Mouse (Mus musculus): ENCODE measurements around the gene Fhit. TPM values are rescaled to one million over a fixed set of nuclear protein-coding genes. Genes with fewer than 3 reads are reported as not detected.

The Fhit gene
- polyA plus RNA-seq, 1 experiment from 2014 or later, result 1.7 TPM

GRCm38 (mm10) chr14:9658445-9658844, 1503.4 kb downstream of the Fhit start:
- DNase-seq (ENCODE audit: low spot score) (no peak), ATAC-seq (ENCODE audit: insufficient number of reproducible peaks, low FRiP score, low TSS enrichment, low read depth) (no peak)
- Histone ChIP-seq H3K4me1 (ENCODE audit: control insufficient read depth, insufficient read depth, low read length) (no peaks in the 10 kb centered on the region), H3K4me3 (ENCODE audit: low read depth, low read length) (no peak overlapping the region), H3K27ac (replicated peaks; ENCODE audit: low read depth, low read length) (no peak overlapping the region), H3K4me2 (ENCODE audit: low read depth, severe bottlenecking) (no peak overlapping the region), H3K36me3 (ENCODE audit: control insufficient read depth, insufficient read depth, low read length) (no peaks in the 10 kb centered on the region), H3K27me3 (ENCODE audit: control insufficient read depth, insufficient read depth, low read length) (no peaks in the 10 kb centered on the region), H3K9me3 (ENCODE audit: control insufficient read depth, low read length) (no peaks in the 10 kb centered on the region), H3K9ac (ENCODE audit: low read length) (no peak overlapping the region)
- 58% methylated on average over 1 of the region's 1 CpGs for WGBS

DNA sequence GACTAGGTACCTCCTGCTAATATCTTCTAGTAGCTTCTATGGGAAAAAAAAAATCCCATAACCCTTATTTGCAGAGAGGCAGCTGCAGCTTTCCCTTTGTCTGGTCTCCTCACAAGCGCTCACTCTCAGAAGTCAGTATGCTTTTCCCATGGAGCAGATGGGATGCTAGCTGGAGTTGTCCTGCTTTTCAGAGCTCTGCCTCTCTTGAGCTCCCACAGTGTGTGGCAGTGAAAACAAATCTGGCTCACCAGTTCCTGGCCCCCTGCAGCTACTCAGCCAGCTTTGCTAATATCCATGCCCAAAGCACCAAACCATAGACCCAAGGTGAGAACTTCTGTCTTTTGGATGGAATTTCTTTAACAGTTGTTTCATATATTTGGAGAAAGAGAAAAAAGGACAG, 1510.4 kb downstream of the Fhit start:
- no peak overlapping the region for H3K4me3 ChIP-seq (ENCODE audit: low read depth, low read length)
- H3K27ac ChIP-seq (replicated peaks; ENCODE audit: low read depth, low read length), result no peak overlapping the region
- WGBS, result 79% methylated on average over 1 of the region's 1 CpGs
- no peaks in the 10 kb centered on the region for H3K27me3 ChIP-seq (ENCODE audit: control insufficient read depth, insufficient read depth, low read length)
- ATAC-seq (ENCODE audit: insufficient number of reproducible peaks, low FRiP score, low TSS enrichment, low read depth) (no peak), DNase-seq (ENCODE audit: low spot score) (no peak)
- H3K9ac ChIP-seq (ENCODE audit: low read length), result no peak overlapping the region
- no peak overlapping the region for H3K4me2 ChIP-seq (ENCODE audit: low read depth, severe bottlenecking)
- no peaks in the 10 kb centered on the region for H3K36me3 ChIP-seq (ENCODE audit: control insufficient read depth, insufficient read depth, low read length)
- H3K9me3 ChIP-seq (ENCODE audit: control insufficient read depth, low read length), result no peaks in the 10 kb centered on the region
- H3K4me1 ChIP-seq (ENCODE audit: control insufficient read depth, insufficient read depth, low read length), result no peaks in the 10 kb centered on the region

DNA sequence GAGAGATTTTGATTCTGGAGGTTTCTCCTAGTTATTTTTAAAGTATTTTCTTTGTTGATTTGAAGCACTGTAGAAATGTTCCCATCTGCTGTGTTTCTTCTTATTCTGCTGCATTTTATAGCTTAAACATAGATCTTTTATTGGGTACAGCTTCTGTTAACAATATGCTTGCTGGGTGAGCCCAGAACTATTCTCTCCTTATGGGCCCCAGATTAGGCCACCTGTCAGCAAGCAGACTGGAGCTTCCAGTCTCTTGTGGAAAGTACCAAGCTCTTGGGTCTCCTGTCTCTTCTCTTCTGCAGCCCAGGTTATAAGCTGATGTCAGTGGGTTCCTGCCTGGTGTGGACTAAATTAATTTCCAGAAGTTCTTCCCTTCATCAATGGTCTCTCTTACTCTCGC, 1513.4 kb downstream of the Fhit start:
- no peak overlapping the region for H3K27ac ChIP-seq (replicated peaks; ENCODE audit: low read depth, low read length)
- H3K27me3 ChIP-seq (ENCODE audit: control insufficient read depth, insufficient read depth, low read length), result no peaks in the 10 kb centered on the region
- no peaks in the 10 kb centered on the region for H3K36me3 ChIP-seq (ENCODE audit: control insufficient read depth, insufficient read depth, low read length)
- H3K4me1 ChIP-seq (ENCODE audit: control insufficient read depth, insufficient read depth, low read length), result no peaks in the 10 kb centered on the region
- no peak for DNase-seq (ENCODE audit: low spot score)
- no peak for ATAC-seq (ENCODE audit: insufficient number of reproducible peaks, low FRiP score, low TSS enrichment, low read depth)
- H3K4me3 ChIP-seq (ENCODE audit: low read depth, low read length), result no peak overlapping the region
- no peaks in the 10 kb centered on the region for H3K9me3 ChIP-seq (ENCODE audit: control insufficient read depth, low read length)
- 85% methylated on average over 1 of the region's 1 CpGs for WGBS
- no peak overlapping the region for H3K4me2 ChIP-seq (ENCODE audit: low read depth, severe bottlenecking)
- H3K9ac ChIP-seq (ENCODE audit: low read length), result no peak overlapping the region

DNA sequence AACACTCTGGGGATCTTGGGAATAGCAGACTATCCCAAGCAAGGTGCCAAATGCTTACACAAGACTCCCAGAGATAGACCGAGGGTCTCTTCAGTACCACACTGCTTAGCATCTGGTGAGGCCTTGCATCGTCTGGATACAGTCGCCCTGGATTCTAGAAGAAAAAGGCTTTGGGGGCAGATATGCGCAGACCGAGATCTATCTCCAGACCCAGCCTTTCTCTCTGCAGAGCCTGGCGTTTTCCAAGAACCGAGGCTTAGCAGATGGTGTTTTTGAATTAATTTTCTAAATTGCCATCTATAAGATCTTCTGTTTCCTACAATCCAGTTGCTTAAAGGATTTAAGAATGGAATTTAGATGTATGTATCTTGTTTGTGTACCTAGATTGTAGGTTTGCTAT, 1515.6 kb downstream of the Fhit start:
- no peaks in the 10 kb centered on the region for H3K27me3 ChIP-seq (ENCODE audit: control insufficient read depth, insufficient read depth, low read length)
- no peak overlapping the region for H3K9ac ChIP-seq (ENCODE audit: low read length)
- H3K36me3 ChIP-seq (ENCODE audit: control insufficient read depth, insufficient read depth, low read length), result no peaks in the 10 kb centered on the region
- WGBS, result 90% methylated on average over 7 of the region's 7 CpGs
- ATAC-seq (ENCODE audit: insufficient number of reproducible peaks, low FRiP score, low TSS enrichment, low read depth), result no peak
- no peak overlapping the region for H3K27ac ChIP-seq (replicated peaks; ENCODE audit: low read depth, low read length)
- no peaks in the 10 kb centered on the region for H3K9me3 ChIP-seq (ENCODE audit: control insufficient read depth, low read length)
- no peak overlapping the region for H3K4me3 ChIP-seq (ENCODE audit: low read depth, low read length)
- no peaks in the 10 kb centered on the region for H3K4me1 ChIP-seq (ENCODE audit: control insufficient read depth, insufficient read depth, low read length)
- DNase-seq (ENCODE audit: low spot score), result no peak
- no peak overlapping the region for H3K4me2 ChIP-seq (ENCODE audit: low read depth, severe bottlenecking)

GRCm38 (mm10) chr14:9644216-9645166, 1517.3 kb downstream of the Fhit start:
- WGBS, result 46% methylated on average over 9 of the region's 9 CpGs
- ATAC-seq (ENCODE audit: insufficient number of reproducible peaks, low FRiP score, low TSS enrichment, low read depth), result no peak

DNA sequence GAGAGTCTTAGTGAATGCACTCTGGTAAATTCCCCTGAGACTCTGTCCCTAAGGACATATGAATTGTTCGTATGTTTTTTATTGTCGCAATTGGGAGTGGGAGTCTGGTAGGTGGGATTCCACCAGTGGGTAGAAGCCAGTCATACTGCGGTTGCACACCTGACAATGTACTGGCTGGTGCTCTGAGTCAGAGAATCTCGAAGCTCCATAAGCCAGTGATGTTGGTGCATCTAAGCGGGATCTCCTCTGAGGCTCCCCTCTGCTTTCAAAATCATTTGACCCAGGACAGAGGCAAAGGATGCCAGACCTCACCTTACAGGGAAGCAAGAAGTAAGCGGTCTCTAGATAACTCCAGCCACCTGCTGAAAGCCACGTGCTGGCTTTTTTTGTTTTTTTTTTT, 1518.1 kb downstream of the Fhit start:
- no peak overlapping the region for H3K4me2 ChIP-seq (ENCODE audit: low read depth, severe bottlenecking)
- no peak for ATAC-seq (ENCODE audit: insufficient number of reproducible peaks, low FRiP score, low TSS enrichment, low read depth)
- no peak overlapping the region for H3K27ac ChIP-seq (replicated peaks; ENCODE audit: low read depth, low read length)
- WGBS, result 71% methylated on average over 7 of the region's 7 CpGs
- no peak overlapping the region for H3K4me3 ChIP-seq (ENCODE audit: low read depth, low read length)
- no peaks in the 10 kb centered on the region for H3K27me3 ChIP-seq (ENCODE audit: control insufficient read depth, insufficient read depth, low read length)
- H3K9ac ChIP-seq (ENCODE audit: low read length), result no peak overlapping the region
- H3K4me1 ChIP-seq (ENCODE audit: control insufficient read depth, insufficient read depth, low read length), result no peaks in the 10 kb centered on the region
- H3K36me3 ChIP-seq (ENCODE audit: control insufficient read depth, insufficient read depth, low read length), result no peaks in the 10 kb centered on the region
- H3K9me3 ChIP-seq (ENCODE audit: control insufficient read depth, low read length), result no peaks in the 10 kb centered on the region
- no peak for DNase-seq (ENCODE audit: low spot score)

More at GRCm38 (mm10) chr14:9644216-9645166, 1517.3 kb downstream of the Fhit start:
- Histone ChIP-seq H3K9ac (ENCODE audit: low read length) (no peak overlapping the region), H3K4me3 (ENCODE audit: low read depth, low read length) (no peak overlapping the region), H3K9me3 (ENCODE audit: control insufficient read depth, low read length) (no peaks in the 10 kb centered on the region), H3K4me2 (ENCODE audit: low read depth, severe bottlenecking) (no peak overlapping the region), H3K36me3 (ENCODE audit: control insufficient read depth, insufficient read depth, low read length) (no peaks in the 10 kb centered on the region), H3K27me3 (ENCODE audit: control insufficient read depth, insufficient read depth, low read length) (no peaks in the 10 kb centered on the region), H3K27ac (replicated peaks; ENCODE audit: low read depth, low read length) (no peak overlapping the region), H3K4me1 (ENCODE audit: control insufficient read depth, insufficient read depth, low read length) (no peaks in the 10 kb centered on the region)
- DNase-seq (ENCODE audit: low spot score), result no peak

DNA sequence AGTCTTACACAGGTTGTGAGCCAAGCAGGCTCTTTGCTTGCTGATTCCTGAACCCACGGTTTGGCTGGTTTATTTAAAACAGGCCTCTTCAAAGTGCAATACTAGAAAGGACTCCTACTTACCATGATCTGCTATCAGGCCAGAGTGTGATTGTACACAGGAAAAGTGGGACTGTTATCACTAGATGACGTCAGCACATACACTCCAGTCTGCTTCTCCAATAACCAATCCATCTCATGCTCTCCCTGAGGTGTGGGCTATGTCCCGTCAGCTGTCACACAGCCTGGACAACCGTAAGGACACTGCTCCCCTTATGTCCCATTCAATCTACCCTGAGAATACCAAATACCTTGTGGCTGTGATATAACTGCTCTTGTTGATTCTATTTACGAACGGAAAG, 1519.2 kb downstream of the Fhit start:
- H3K36me3 ChIP-seq (ENCODE audit: control insufficient read depth, insufficient read depth, low read length), result no peaks in the 10 kb centered on the region
- H3K9ac ChIP-seq (ENCODE audit: low read length), result no peak overlapping the region
- H3K27me3 ChIP-seq (ENCODE audit: control insufficient read depth, insufficient read depth, low read length), result no peaks in the 10 kb centered on the region
- 73% methylated on average over 6 of the region's 6 CpGs for WGBS
- no peak for ATAC-seq (ENCODE audit: insufficient number of reproducible peaks, low FRiP score, low TSS enrichment, low read depth)
- H3K4me3 ChIP-seq (ENCODE audit: low read depth, low read length), result no peak overlapping the region
- no peak overlapping the region for H3K27ac ChIP-seq (replicated peaks; ENCODE audit: low read depth, low read length)
- H3K4me1 ChIP-seq (ENCODE audit: control insufficient read depth, insufficient read depth, low read length), result no peaks in the 10 kb centered on the region
- no peak overlapping the region for H3K4me2 ChIP-seq (ENCODE audit: low read depth, severe bottlenecking)
- DNase-seq (ENCODE audit: low spot score), result no peak
- H3K9me3 ChIP-seq (ENCODE audit: control insufficient read depth, low read length), result no peaks in the 10 kb centered on the region

DNA sequence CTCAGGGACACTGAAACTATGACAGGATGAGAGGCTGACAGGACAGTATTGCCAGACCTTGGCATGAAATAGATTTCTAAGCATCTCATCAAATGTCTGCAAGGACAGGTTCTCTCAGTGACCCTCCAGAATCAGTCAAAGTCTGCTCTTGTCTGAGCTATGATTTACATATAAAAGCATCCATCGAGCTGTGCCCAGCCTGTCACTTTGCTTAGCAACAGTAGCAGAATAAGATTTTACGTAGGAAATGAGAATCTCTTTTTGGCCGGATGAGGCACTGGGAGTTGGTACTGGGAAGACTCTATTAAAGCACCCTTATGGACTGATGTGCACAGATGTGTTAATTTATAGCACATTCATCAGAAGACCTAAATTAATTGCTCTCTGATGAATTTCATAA, 1519.8 kb downstream of the Fhit start:
- no peak overlapping the region for H3K9ac ChIP-seq (ENCODE audit: low read length)
- no peak overlapping the region for H3K27ac ChIP-seq (replicated peaks; ENCODE audit: low read depth, low read length)
- no peak for ATAC-seq (ENCODE audit: insufficient number of reproducible peaks, low FRiP score, low TSS enrichment, low read depth)
- H3K27me3 ChIP-seq (ENCODE audit: control insufficient read depth, insufficient read depth, low read length), result no peaks in the 10 kb centered on the region
- 80% methylated on average over 3 of the region's 3 CpGs for WGBS
- no peaks in the 10 kb centered on the region for H3K9me3 ChIP-seq (ENCODE audit: control insufficient read depth, low read length)
- no peaks in the 10 kb centered on the region for H3K36me3 ChIP-seq (ENCODE audit: control insufficient read depth, insufficient read depth, low read length)
- H3K4me3 ChIP-seq (ENCODE audit: low read depth, low read length), result no peak overlapping the region
- no peak overlapping the region for H3K4me2 ChIP-seq (ENCODE audit: low read depth, severe bottlenecking)
- H3K4me1 ChIP-seq (ENCODE audit: control insufficient read depth, insufficient read depth, low read length), result no peaks in the 10 kb centered on the region
- no peak for DNase-seq (ENCODE audit: low spot score)

Data from limb, embryonic 11.5 days (tissue).